Mouse (Mus musculus): ENCODE results near the gene Serpinc1. TPM values are rescaled to one million over a fixed set of nuclear protein-coding genes. Genes with fewer than 3 reads are reported as not detected.
A peak's percentile ranks its signal among the peaks of the same experiment; 100 is the strongest.
"Not testable (repeated sequence)": the region's sequence is repeated elsewhere in the genome, so short reads cannot be mapped to it uniquely, and the experiment has no call there.

Serpinc1 gene
- polyA plus RNA-seq, 1 experiment from 2014 or later: 1.9 TPM

DNA sequence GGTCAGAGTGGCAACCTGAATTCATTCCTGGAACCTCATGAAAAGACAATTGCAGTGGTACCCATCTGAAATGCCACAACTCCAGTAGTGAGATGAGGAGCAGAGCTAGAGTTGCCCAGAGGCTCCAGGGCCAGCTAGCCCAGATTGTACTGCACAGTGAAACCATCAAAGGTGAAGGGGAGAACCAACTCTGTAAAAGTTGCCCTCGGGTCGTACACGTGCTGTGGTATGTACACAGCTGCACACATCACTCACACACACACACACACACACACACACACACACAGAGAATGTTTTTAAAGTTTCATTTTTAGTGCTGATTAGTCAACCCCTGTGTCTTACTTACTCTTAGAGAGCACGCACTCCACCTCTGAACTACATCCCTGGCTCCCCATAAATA, 3.0 kb downstream of the Serpinc1 start:
- Histone ChIP-seq H3K4me1 (ENCODE audit: control insufficient read depth, insufficient read depth, low read length) (no peaks in the 10 kb centered on the region), H3K9me3 (ENCODE audit: control insufficient read depth, low read length) (no peaks in the 10 kb centered on the region), H3K36me3 (ENCODE audit: control insufficient read depth, insufficient read depth, low read length) (no peaks in the 10 kb centered on the region), H3K27ac (ENCODE audit: low read depth, low read length) (no peak overlapping the region), H3K9ac (ENCODE audit: low read length) (no peak overlapping the region), H3K4me3 (ENCODE audit: low read depth, low read length) (no peak overlapping the region), H3K27me3 (ENCODE audit: control insufficient read depth, insufficient read depth, low read length) (no peaks in the 10 kb centered on the region), H3K4me2 (no peak overlapping the region)
- ATAC-seq (ENCODE audit: low FRiP score) (no peak), DNase-seq (ENCODE audit: low spot score, missing footprints) (no peak)
- WGBS: 93% methylated on average over 4 of the region's 4 CpGs

DNA sequence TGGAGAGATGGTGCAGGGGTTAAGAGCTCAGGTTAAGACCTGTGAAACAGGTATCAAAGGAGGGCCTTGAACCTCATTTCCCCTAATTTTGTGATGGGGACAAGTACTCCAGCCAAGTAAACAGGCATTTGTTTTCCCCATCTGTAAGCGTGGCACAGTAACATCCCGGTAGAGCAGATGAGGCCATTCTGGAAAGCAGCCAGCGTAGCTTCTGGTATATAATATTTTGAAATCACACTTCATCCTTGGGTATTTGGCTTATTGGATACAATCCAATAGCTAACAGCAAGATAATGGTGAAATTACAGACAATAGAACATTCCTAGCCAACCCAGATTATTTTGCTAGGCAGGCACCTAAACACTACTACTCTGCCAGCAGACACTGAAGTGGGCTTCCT, 4.5 kb downstream of the Serpinc1 start:
- DNase-seq (ENCODE audit: low spot score, missing footprints): no peak
- H3K4me1 ChIP-seq (ENCODE audit: control insufficient read depth, insufficient read depth, low read length): no peaks in the 10 kb centered on the region
- H3K4me3 ChIP-seq (ENCODE audit: low read depth, low read length): no peak overlapping the region
- 95% methylated on average over 3 of the region's 3 CpGs for WGBS
- no peak overlapping the region for H3K27ac ChIP-seq (ENCODE audit: low read depth, low read length)
- H3K9me3 ChIP-seq (ENCODE audit: control insufficient read depth, low read length): no peaks in the 10 kb centered on the region
- H3K27me3 ChIP-seq (ENCODE audit: control insufficient read depth, insufficient read depth, low read length): no peaks in the 10 kb centered on the region
- ATAC-seq (ENCODE audit: low FRiP score): no peak
- no peak overlapping the region for H3K4me2 ChIP-seq
- no peaks in the 10 kb centered on the region for H3K36me3 ChIP-seq (ENCODE audit: control insufficient read depth, insufficient read depth, low read length)
- no peak overlapping the region for H3K9ac ChIP-seq (ENCODE audit: low read length)

DNA sequence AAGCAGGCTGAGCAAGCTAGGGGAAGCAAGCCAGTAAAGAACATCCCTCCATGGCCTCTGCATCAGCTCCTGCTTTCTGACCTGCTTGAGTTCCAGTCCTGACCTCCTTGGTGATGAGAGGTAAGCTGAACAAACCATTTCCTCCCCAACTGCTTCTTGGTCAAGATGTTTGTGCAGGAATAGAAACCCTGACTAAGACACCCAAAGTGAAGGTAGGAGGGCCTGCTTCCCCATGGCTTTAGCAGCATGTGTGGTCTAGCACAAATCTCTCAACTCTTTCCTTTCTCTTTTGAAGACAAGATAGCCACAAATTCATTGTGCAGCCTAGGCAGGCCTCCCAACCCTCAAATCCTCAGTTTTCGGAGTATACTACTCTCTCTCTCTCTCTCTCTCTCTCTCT, 6.3 kb downstream of the Serpinc1 start:
- not testable (repeated sequence) for H3K4me2 ChIP-seq; H3K9me3 ChIP-seq (ENCODE audit: control insufficient read depth, low read length); H3K4me1 ChIP-seq (ENCODE audit: control insufficient read depth, insufficient read depth, low read length); DNase-seq (ENCODE audit: low spot score, missing footprints); H3K27ac ChIP-seq (ENCODE audit: low read depth, low read length); H3K9ac ChIP-seq (ENCODE audit: low read length); H3K4me3 ChIP-seq (ENCODE audit: low read depth, low read length); H3K36me3 ChIP-seq (ENCODE audit: control insufficient read depth, insufficient read depth, low read length); ATAC-seq (ENCODE audit: low FRiP score); H3K27me3 ChIP-seq (ENCODE audit: control insufficient read depth, insufficient read depth, low read length)
- WGBS: 61% methylated on average over 1 of the region's 1 CpGs

DNA sequence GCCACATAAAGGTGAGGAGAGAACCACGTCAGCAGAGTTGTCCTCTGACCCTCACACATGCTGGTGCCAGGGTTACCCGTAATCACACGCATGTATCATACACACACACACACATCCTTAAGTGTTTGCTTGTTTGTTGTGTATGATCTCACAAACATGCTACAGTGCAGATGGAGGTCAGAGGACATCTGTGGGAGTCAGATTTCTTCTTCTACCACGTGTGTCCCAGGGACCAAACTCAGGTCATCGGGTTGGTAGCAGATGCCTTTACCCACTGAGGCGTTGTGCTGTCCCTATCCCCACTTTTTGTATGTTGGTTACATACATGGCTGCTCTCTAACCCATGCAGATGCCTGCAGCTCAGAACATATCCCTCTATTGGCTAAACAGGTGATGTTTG, 7.1 kb downstream of the Serpinc1 start:
- no peaks in the 10 kb centered on the region for H3K27me3 ChIP-seq (ENCODE audit: control insufficient read depth, insufficient read depth, low read length)
- H3K9me3 ChIP-seq (ENCODE audit: control insufficient read depth, low read length): no peaks in the 10 kb centered on the region
- WGBS: 81% methylated on average over 6 of the region's 6 CpGs
- no peak for ATAC-seq (ENCODE audit: low FRiP score)
- no peak overlapping the region for H3K9ac ChIP-seq (ENCODE audit: low read length)
- no peaks in the 10 kb centered on the region for H3K4me1 ChIP-seq (ENCODE audit: control insufficient read depth, insufficient read depth, low read length)
- H3K4me3 ChIP-seq (ENCODE audit: low read depth, low read length): no peak overlapping the region
- no peak overlapping the region for H3K4me2 ChIP-seq
- H3K27ac ChIP-seq (ENCODE audit: low read depth, low read length): no peak overlapping the region
- no peaks in the 10 kb centered on the region for H3K36me3 ChIP-seq (ENCODE audit: control insufficient read depth, insufficient read depth, low read length)
- no peak for DNase-seq (ENCODE audit: low spot score, missing footprints)

DNA sequence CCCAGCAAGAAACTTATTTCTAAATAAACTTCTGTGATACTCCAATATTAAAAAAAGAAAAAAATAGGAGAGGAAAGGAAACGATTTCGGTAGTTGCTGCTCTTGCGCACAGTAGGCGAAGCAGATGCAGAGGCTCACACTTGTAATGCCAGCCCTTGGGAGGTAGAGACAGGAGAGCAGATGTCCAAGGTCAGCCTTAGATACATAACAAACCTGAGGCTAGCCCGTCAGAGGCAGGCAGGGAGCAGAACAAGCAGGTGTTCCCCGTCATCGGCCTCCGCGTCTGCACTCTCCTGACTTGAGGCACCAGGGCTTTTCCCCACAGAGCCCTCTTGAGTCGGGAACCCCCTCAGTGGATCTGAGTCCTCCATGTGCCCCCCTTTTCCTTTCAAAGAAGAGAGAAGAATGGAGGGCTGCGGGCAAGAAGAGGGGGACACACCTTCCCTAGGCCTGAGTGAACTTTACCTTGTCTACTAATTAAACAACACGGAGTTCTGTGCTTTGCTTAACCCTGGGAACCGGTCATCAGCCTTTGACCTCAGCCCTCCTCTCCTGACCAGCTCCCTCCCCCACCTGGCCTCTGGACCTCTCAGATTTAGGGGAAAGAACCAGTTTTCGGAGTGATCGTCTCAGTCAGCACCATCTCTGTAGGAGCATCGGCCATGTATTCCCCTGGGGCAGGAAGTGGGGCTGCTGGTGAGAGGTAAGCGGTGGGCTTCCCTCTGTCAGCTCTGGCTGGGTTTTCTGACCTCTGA, 8.7 kb downstream of the Serpinc1 start:
- 89% methylated on average over 17 of the region's 17 CpGs for WGBS
- Histone ChIP-seq H3K4me3 (ENCODE audit: low read depth, low read length) (no peak overlapping the region), H3K9ac (ENCODE audit: low read length) (no peak overlapping the region), H3K27me3 (ENCODE audit: control insufficient read depth, insufficient read depth, low read length) (no peaks in the 10 kb centered on the region), H3K4me1 (ENCODE audit: control insufficient read depth, insufficient read depth, low read length) (no peaks in the 10 kb centered on the region), H3K36me3 (ENCODE audit: control insufficient read depth, insufficient read depth, low read length) (no peaks in the 10 kb centered on the region), H3K9me3 (ENCODE audit: control insufficient read depth, low read length) (no peaks in the 10 kb centered on the region), H3K4me2 (no peak overlapping the region), H3K27ac (ENCODE audit: low read depth, low read length) (no peak overlapping the region)
- ATAC-seq (ENCODE audit: low FRiP score) (no peak), DNase-seq (ENCODE audit: low spot score, missing footprints) (no peak)

DNA sequence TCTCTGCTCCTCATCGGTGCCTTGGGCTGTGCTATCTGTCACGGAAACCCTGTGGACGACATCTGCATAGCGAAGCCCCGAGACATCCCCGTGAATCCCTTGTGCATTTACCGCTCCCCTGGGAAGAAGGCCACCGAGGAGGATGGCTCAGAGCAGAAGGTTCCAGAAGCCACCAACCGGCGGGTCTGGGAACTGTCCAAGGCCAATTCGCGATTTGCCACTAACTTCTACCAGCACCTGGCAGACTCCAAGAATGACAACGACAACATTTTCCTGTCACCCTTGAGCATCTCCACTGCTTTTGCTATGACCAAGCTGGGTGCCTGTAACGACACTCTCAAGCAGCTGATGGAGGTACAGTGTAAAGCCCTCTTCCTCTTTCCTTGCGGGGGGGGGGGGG, 11.0 kb downstream of the Serpinc1 start:
- no peak overlapping the region for H3K27ac ChIP-seq (ENCODE audit: low read depth, low read length)
- H3K4me3 ChIP-seq (ENCODE audit: low read depth, low read length): no peak overlapping the region
- no peaks in the 10 kb centered on the region for H3K4me1 ChIP-seq (ENCODE audit: control insufficient read depth, insufficient read depth, low read length)
- H3K27me3 ChIP-seq (ENCODE audit: control insufficient read depth, insufficient read depth, low read length): no peaks in the 10 kb centered on the region
- DNase-seq (ENCODE audit: low spot score, missing footprints): no peak
- H3K4me2 ChIP-seq: no peak overlapping the region
- no peak for ATAC-seq (ENCODE audit: low FRiP score)
- no peaks in the 10 kb centered on the region; the same call in 1 of the 2 replicates for H3K36me3 ChIP-seq (ENCODE audit: control insufficient read depth, insufficient read depth, low read length)
- H3K9me3 ChIP-seq (ENCODE audit: control insufficient read depth, low read length): no peaks in the 10 kb centered on the region
- 93% methylated on average over 14 of the region's 15 CpGs for WGBS
- H3K9ac ChIP-seq (ENCODE audit: low read length): no peak overlapping the region

DNA sequence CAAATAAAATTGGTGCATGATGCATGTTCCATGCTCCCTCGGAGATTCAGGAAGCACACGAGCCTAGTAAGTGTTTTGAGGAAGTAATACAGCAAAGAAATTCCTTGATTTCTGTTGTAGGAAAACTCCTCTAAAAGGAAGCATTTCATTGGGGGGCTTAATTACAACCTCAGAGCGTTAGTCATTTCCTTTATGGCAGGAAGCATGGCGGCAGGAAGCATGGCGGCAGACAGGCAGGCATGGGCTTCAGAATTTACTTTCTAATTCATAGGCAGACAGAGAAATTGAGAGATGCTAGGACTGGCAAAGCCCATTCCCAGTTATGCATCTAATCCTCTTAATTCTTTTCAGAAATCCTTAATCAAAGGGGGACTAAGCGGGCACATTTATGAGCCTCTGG, 15.5 kb downstream of the Serpinc1 start:
- Histone ChIP-seq H3K36me3 (ENCODE audit: control insufficient read depth, insufficient read depth, low read length) (no peaks in the 10 kb centered on the region; the same call in 1 of the 2 replicates), H3K4me2 (no peak overlapping the region), H3K27ac (ENCODE audit: low read depth, low read length) (no peak overlapping the region), H3K9me3 (ENCODE audit: control insufficient read depth, low read length) (no peaks in the 10 kb centered on the region), H3K4me1 (ENCODE audit: control insufficient read depth, insufficient read depth, low read length) (no peaks in the 10 kb centered on the region), H3K4me3 (ENCODE audit: low read depth, low read length) (no peak overlapping the region), H3K27me3 (ENCODE audit: control insufficient read depth, insufficient read depth, low read length) (no peaks in the 10 kb centered on the region), H3K9ac (ENCODE audit: low read length) (no peak overlapping the region)
- ATAC-seq (ENCODE audit: low FRiP score): peak; percentile 9; the same call in 1 of the 2 replicates
- 85% methylated on average over 6 of the region's 6 CpGs for WGBS
- no peak for DNase-seq (ENCODE audit: low spot score, missing footprints)

DNA sequence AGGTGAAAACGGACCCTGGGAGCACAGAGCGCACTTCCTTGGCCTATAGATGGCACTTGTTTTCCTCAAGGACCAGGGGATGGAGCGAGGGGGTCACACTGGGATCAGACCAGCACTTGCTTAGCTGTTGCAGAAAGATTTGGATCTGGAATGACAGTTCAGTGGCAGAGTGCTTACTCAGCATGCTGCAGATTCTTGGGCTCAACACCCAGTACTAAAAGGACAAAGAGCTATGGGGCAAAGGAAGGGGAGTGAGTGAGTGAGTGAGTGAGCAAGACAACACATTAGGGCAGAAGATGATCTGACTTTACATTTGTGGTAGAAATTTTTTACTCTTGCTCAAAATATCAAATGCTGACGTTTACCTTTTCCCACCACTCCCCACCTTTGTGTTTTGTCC, 26.6 kb downstream of the Serpinc1 start:
- H3K4me3 ChIP-seq (ENCODE audit: low read depth, low read length): no peak overlapping the region
- H3K27me3 ChIP-seq (ENCODE audit: control insufficient read depth, insufficient read depth, low read length): no peaks in the 10 kb centered on the region
- no peaks in the 10 kb centered on the region; the same call in 1 of the 2 replicates for H3K36me3 ChIP-seq (ENCODE audit: control insufficient read depth, insufficient read depth, low read length)
- H3K4me1 ChIP-seq (ENCODE audit: control insufficient read depth, insufficient read depth, low read length): no peaks in the 10 kb centered on the region
- no peak overlapping the region for H3K27ac ChIP-seq (ENCODE audit: low read depth, low read length)
- no peak overlapping the region for H3K9ac ChIP-seq (ENCODE audit: low read length)
- no peaks in the 10 kb centered on the region for H3K9me3 ChIP-seq (ENCODE audit: control insufficient read depth, low read length)
- 67% methylated on average over 4 of the region's 4 CpGs for WGBS
- DNase-seq (ENCODE audit: low spot score, missing footprints) (no peak), ATAC-seq (ENCODE audit: low FRiP score) (no peak)
- no peak overlapping the region for H3K4me2 ChIP-seq

DNA sequence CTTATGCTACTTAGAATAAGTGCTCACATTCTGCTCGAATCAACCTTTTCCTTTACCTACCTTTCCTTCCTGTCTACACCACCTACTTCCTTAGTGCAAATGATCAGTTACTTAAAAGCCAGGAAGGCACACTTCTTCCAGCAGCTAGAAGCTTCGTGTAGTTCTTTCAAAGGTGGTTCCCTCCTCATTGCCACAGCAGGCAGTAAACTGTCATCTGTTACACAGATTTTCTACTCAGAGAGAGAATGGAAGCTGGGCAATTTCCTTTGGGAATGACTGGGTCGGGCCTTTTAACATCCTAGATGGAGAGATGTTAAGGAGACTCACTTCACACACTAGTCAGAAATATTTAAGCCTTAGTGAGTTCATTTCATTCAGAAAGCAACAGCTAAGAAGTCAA, 27.1 kb downstream of the Serpinc1 start:
- 69% methylated on average over 3 of the region's 3 CpGs for WGBS
- Histone ChIP-seq H3K4me1 (ENCODE audit: control insufficient read depth, insufficient read depth, low read length) (no peaks in the 10 kb centered on the region), H3K4me3 (ENCODE audit: low read depth, low read length) (no peak overlapping the region), H3K4me2 (no peak overlapping the region), H3K27ac (ENCODE audit: low read depth, low read length) (no peak overlapping the region), H3K9ac (ENCODE audit: low read length) (no peak overlapping the region), H3K9me3 (ENCODE audit: control insufficient read depth, low read length) (no peaks in the 10 kb centered on the region), H3K27me3 (ENCODE audit: control insufficient read depth, insufficient read depth, low read length) (no peaks in the 10 kb centered on the region), H3K36me3 (ENCODE audit: control insufficient read depth, insufficient read depth, low read length) (no peaks in the 10 kb centered on the region; the same call in 1 of the 2 replicates)
- ATAC-seq (ENCODE audit: low FRiP score) (no peak), DNase-seq (ENCODE audit: low spot score, missing footprints) (no peak)
